Mouse (Mus musculus): ENCODE measurements around the gene Pak2. TPM values are rescaled to one million over a fixed set of nuclear protein-coding genes. Genes with fewer than 3 reads are reported as not detected.
A peak's percentile ranks its signal among the peaks of the same experiment; 100 is the strongest.
"Not testable (repeated sequence)": the region's sequence is repeated elsewhere in the genome, so short reads cannot be mapped to it uniquely, and the experiment has no call there.

Pak2 gene
- total and polyA plus RNA-seq, 2 experiments from 2014 or later: 29.4 to 41.1 TPM

DNA sequence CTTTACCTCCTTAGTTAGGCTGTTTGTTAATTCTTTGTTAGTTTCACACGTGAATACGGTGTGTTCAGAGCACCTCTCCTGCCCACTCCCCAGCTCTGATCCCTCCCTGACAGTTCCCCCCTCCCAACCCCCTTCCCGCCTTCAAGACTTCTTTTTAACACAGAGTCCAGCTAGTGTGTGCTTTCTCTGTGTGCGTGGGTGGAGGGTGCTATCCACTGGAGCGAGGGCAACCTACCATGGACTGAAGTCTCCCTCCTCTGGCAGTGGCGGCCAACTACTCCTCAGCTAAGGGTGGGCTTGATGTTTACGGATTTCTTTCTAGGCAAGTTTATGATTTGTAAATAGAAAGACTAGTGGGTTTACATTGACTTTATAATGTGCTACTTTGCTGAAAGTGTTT lies 29.0 kb upstream of the Pak2 start:
- DNase-seq: no peak
- Histone ChIP-seq H3K4me2 (ENCODE audit: low read depth) (no peak overlapping the region), H3K27me3 (ENCODE audit: insufficient read depth, low read length) (no peaks in the 10 kb centered on the region), H3K4me3 (ENCODE audit: low read depth, low read length) (no peak overlapping the region), H3K27ac (ENCODE audit: low read depth, low read length) (no peak overlapping the region), H3K36me3 (ENCODE audit: insufficient read depth) (peaks cover 34% of the 10 kb centered on the region), H3K9me3 (ENCODE audit: low read length) (no peaks in the 10 kb centered on the region), H3K4me1 (ENCODE audit: insufficient read depth) (no peaks in the 10 kb centered on the region), H3K9ac (no peak overlapping the region)
- TF ChIP-seq CTCF (IDR thresholded peaks at IDR 0.05; ENCODE audit: low read depth): no peak
- WGBS: 75% methylated on average over 7 of the region's 7 CpGs
- no peak for ATAC-seq

DNA sequence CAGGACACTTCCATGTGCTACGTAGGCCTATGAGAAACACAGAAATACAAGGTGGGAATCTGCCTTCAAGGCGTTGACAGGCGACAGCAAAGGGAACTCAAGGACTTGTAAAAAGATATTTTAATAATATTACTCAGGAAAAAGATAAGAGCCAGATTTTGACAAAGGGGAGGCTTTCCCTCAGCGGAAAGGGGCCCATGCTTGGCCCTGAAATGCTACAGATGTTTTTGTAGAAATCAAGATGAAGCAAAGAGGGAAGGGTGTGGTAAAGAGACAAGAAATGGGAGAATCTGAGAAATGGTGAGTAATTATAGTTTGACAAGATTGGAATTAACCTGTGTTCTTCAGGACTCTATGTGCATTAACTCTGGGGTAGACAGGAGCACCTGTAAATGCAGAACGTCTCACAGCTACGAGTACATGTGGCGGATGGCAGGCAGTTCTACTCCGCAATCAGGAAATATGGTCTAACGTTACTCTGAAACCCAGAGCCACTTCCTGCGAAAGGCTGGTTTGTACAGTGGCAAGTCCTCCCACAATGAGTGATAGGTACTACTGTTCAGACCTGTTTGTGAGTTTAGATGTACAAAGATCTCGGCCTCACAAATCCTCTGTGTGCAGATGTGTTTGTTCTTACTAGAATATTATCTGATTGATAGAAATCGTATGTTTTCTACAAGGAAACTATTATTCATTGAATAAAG lies 28.4 kb upstream of the Pak2 start:
- Histone ChIP-seq H3K36me3 (ENCODE audit: insufficient read depth) (peaks cover 35% of the 10 kb centered on the region), H3K4me2 (ENCODE audit: low read depth) (no peak overlapping the region), H3K4me3 (ENCODE audit: low read depth, low read length) (no peak overlapping the region), H3K27ac (ENCODE audit: low read depth, low read length) (no peak overlapping the region), H3K4me1 (ENCODE audit: insufficient read depth) (no peaks in the 10 kb centered on the region), H3K9ac (no peak overlapping the region), H3K9me3 (ENCODE audit: low read length) (no peaks in the 10 kb centered on the region), H3K27me3 (ENCODE audit: insufficient read depth, low read length) (no peaks in the 10 kb centered on the region)
- DNase-seq: no peak
- no peak for TF ChIP-seq CTCF (IDR thresholded peaks at IDR 0.05; ENCODE audit: low read depth)
- ATAC-seq: no peak
- WGBS: 95% methylated on average over 12 of the region's 12 CpGs

DNA sequence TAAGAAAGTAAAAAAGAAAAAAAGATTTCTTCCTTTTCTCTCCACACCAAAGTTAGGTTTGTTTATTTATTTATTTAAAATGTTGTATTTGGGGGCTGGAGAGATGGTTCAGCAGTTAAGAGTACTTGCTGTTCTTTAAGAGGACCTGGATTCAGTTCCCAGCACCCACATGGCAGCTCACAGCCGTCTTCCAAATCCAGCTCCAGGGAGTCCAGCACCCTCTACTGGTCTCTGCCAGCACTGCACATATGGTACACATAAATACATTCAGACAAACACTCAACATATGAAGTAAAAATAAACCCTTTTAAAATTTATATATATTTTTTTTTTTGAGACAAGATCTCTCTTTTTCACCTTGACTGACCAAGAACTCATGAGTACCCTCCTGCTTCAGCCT lies 26.6 kb upstream of the Pak2 start:
- TF ChIP-seq CTCF (IDR thresholded peaks at IDR 0.05; ENCODE audit: low read depth): no peak
- ATAC-seq (no peak), DNase-seq (no peak)
- H3K27ac ChIP-seq (ENCODE audit: low read depth, low read length): no peak overlapping the region
- H3K9me3 ChIP-seq (ENCODE audit: low read length): no peaks in the 10 kb centered on the region
- H3K4me1 ChIP-seq (ENCODE audit: insufficient read depth): no peaks in the 10 kb centered on the region
- H3K4me3 ChIP-seq (ENCODE audit: low read depth, low read length): no peak overlapping the region
- no peaks in the 10 kb centered on the region for H3K27me3 ChIP-seq (ENCODE audit: insufficient read depth, low read length)
- WGBS: 97% methylated on average over 1 of the region's 1 CpGs
- peaks cover 35% of the 10 kb centered on the region for H3K36me3 ChIP-seq (ENCODE audit: insufficient read depth)
- H3K4me2 ChIP-seq (ENCODE audit: low read depth): no peak overlapping the region
- H3K9ac ChIP-seq: no peak overlapping the region

DNA sequence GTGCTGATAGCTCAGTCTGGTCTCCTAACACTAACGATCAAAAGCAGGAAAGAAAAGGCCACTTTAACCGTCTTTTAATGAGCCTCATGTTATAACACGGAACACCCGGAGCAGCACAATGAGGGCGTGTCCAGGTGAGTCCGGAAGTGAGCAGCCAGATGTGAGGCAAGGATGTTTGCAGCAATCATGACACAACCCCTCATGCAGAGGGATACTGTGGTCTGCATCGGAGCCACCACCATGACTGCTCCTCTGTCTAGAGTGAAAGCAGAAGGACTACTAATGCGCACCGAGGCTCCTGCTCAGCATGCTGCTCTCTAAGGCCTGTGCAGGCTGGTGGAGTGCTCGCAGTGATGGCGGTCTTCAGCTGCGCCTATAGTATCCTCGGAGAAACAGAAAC lies 23.2 kb upstream of the Pak2 start:
- DNase-seq: no peak
- no peaks in the 10 kb centered on the region; the same call in 1 of the 2 replicates for H3K4me1 ChIP-seq (ENCODE audit: insufficient read depth)
- no peak overlapping the region for H3K9ac ChIP-seq
- no peaks in the 10 kb centered on the region for H3K9me3 ChIP-seq (ENCODE audit: low read length)
- no peak overlapping the region for H3K4me3 ChIP-seq (ENCODE audit: low read depth, low read length)
- ATAC-seq: no peak
- TF ChIP-seq CTCF (IDR thresholded peaks at IDR 0.05; ENCODE audit: low read depth): no peak
- H3K36me3 ChIP-seq (ENCODE audit: insufficient read depth): peaks cover 27% of the 10 kb centered on the region
- WGBS: 86% methylated on average over 13 of the region's 13 CpGs
- H3K27ac ChIP-seq (ENCODE audit: low read depth, low read length): no peak overlapping the region
- no peak overlapping the region for H3K4me2 ChIP-seq (ENCODE audit: low read depth)
- no peaks in the 10 kb centered on the region for H3K27me3 ChIP-seq (ENCODE audit: insufficient read depth, low read length)

DNA sequence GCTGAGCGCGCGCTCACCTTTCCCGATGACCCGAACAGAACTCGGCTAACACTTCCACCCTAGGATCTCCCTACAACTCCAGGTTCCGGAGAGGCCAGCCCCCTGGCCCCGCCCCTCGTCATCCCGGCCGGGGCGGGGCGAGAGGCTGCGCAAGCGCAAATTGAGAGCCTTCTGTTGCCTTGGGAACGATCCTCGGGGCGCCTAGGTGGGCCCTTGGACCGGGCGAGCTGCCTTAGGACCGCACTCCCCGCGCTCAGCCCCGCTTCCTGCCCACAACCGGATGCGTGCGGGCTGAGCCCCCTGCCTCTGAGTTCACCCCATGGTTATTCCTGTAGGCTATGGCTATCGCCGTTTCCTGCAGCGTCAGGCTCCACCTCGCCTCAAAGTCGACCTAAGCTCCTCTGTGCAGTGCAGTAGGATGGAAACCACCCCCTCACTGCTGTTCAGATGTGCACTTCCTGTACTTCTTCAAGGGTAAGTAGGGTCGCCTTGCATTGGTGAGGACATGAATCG lies 20.6 kb upstream of the Pak2 start, which contains the start of the genes Pigx and Cep19:
Gene Pigx (minus strand): TSS at position 103 of the 513 bp plus-strand sequence.
Gene Cep19 (plus strand): TSS at position 163 of the 513 bp plus-strand sequence.
- WGBS: 2% methylated on average over 33 of the region's 34 CpGs
- no peak for TF ChIP-seq CTCF (IDR thresholded peaks at IDR 0.05; ENCODE audit: low read depth)
- DNase-seq: peak; percentile 94

DNA sequence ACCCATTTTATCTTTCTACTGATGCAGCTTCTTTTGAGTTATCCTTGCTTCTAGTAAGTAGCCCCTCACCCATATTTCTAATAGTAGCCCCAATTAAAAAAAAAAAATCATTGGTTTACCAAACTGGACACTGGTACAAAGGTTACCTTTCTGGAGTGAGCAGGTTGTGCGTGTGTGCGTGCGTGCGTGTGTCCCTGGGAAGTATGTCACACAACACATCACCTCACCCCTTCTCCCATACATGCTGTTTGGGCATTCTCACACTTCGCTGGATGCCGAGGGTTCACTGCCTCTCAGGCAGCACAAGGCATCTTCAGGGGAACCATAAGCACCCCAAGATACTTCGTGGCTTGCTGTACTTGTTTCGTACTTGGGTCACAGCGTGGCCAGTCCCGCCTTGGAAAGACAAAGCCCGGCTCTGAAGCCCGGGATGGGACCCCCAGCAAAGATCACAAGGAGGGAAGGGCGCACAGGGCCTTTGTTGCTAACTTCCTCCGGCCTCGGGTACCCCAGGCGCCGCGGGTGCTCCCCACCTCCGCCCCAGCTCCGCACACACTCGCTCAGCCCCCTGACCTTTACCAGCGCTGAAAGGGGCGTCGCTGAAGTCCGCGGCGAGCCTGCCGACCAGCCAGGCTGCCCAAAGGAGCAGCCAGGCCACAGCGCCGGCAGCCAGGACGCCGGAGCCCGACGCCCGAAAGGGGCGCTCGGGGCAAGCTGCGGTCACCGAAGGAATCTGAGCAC lies 19.9 kb upstream of the Pak2 start:
- Histone ChIP-seq H3K27me3 (ENCODE audit: insufficient read depth, low read length) (no peaks in the 10 kb centered on the region), H3K9ac (peak overlapping the region; percentile 81), H3K4me3 (ENCODE audit: low read depth, low read length) (peak overlapping the region; percentile 97), H3K4me2 (ENCODE audit: low read depth) (peak overlapping the region; percentile 78), H3K4me1 (ENCODE audit: insufficient read depth) (no peaks in the 10 kb centered on the region; the same call in 1 of the 2 replicates), H3K36me3 (ENCODE audit: insufficient read depth) (peaks cover 14% of the 10 kb centered on the region), H3K27ac (ENCODE audit: low read depth, low read length) (peak overlapping the region; percentile 73), H3K9me3 (ENCODE audit: low read length) (no peaks in the 10 kb centered on the region)
- DNase-seq (peak; percentile 56), ATAC-seq (peak; percentile 59)
- TF ChIP-seq CTCF (IDR thresholded peaks at IDR 0.05; ENCODE audit: low read depth): no peak
- 3% methylated on average over 39 of the region's 39 CpGs for WGBS

More for the DNA sequence above, 20.6 kb upstream of the Pak2 start, which contains the start of the genes Pigx and Cep19:
- no peaks in the 10 kb centered on the region for H3K27me3 ChIP-seq (ENCODE audit: insufficient read depth, low read length)
- H3K27ac ChIP-seq (ENCODE audit: low read depth, low read length): peak within 1 kb of the TSS; percentile 73
- ATAC-seq: peak; percentile 98
- no peaks in the 10 kb centered on the region; the same call in 1 of the 2 replicates for H3K4me1 ChIP-seq (ENCODE audit: insufficient read depth)
- H3K4me2 ChIP-seq (ENCODE audit: low read depth): peak within 1 kb of the TSS; percentile 78
- H3K4me3 ChIP-seq (ENCODE audit: low read depth, low read length): peak within 1 kb of the TSS; percentile 97
- H3K9me3 ChIP-seq (ENCODE audit: low read length): no peaks in the 10 kb centered on the region
- H3K36me3 ChIP-seq (ENCODE audit: insufficient read depth): peaks cover 11% of the 10 kb centered on the region
- H3K9ac ChIP-seq: peak within 1 kb of the TSS; percentile 81

DNA sequence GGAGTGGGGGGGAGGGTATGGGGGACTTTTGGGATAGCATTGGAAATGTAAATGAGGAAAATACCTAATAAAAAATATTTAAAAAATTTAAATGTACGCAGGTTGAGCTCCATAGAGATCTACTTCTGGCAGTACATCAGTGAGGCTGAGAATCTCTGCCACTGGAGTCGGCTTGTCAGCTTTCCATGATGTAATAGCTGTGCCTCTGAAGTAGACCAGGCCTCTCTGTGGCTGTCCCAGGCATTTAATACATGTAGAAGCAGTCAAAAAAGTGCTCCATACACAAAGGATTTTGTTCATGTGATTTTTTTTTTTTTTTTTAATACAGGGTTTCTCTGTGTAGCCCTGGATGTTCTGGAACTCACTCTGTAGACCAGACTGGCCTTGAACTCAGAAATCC lies 18.6 kb upstream of the Pak2 start:
- 86% methylated on average over 2 of the region's 2 CpGs for WGBS

More for the DNA sequence above, 18.6 kb upstream of the Pak2 start:
- not testable (repeated sequence) for H3K27me3 ChIP-seq (ENCODE audit: insufficient read depth, low read length); H3K4me2 ChIP-seq (ENCODE audit: low read depth); ATAC-seq; H3K4me1 ChIP-seq (ENCODE audit: insufficient read depth); DNase-seq; H3K27ac ChIP-seq (ENCODE audit: low read depth, low read length); H3K36me3 ChIP-seq (ENCODE audit: insufficient read depth); H3K9me3 ChIP-seq (ENCODE audit: low read length); H3K4me3 ChIP-seq (ENCODE audit: low read depth, low read length); H3K9ac ChIP-seq

Data from forebrain, postnatal 0 days (tissue).